Mouse (Mus musculus) midbrain, embryonic 12.5 days (tissue): ENCODE measurements at regions not wholly inside any gene's neighbourhood (a gene's known extent, or its start where the extent isn't known, plus 50 kb on each side); places are given as distances from the start of the nearest gene placed in this dataset.
A peak's percentile ranks its signal among the peaks of the same experiment; 100 is the strongest.

Source experiments
- ATAC-seq: fragments of 200-750 bp; cut with Nextera tagmentation; 2 replicates; pipeline ENCODE4 v1.8.0; 2017; ENCODE audit warnings: low read depth, moderate TSS enrichment, moderate library complexity; ENCODE audit not compliant: low FRiP score
- H3K27ac ChIP-seq: fragments of 300-500 bp; sonication (generic); replicated peaks from 2 replicates; pipeline ENCODE4 v1.5.1; 2016; ENCODE audit warnings: mild to moderate bottlenecking
- H3K27me3 ChIP-seq: fragments of 300-500 bp; sonication (generic); 2 replicates; pipeline ENCODE4 v1.6.1; 2016; ENCODE audit warnings: mild to moderate bottlenecking
- H3K36me3 ChIP-seq: fragments of 300-500 bp; sonication (generic); 2 replicates; pipeline ENCODE4 v1.6.1; 2016
- H3K4me1 ChIP-seq: fragments of 300-500 bp; sonication (generic); 2 replicates; pipeline ENCODE4 v1.6.1; 2016
- H3K4me2 ChIP-seq: fragments of 300-500 bp; sonication (generic); replicated peaks from 2 replicates; pipeline ENCODE4 v1.6.1; 2016; ENCODE audit warnings: mild to moderate bottlenecking, moderate library complexity
- H3K4me3 ChIP-seq: fragments of 300-500 bp; sonication (generic); 2 replicates; pipeline ENCODE4 v1.5.1; 2016; ENCODE audit warnings: mild to moderate bottlenecking
- H3K9ac ChIP-seq: fragments of 300-500 bp; sonication (generic); replicated peaks from 2 replicates; pipeline ENCODE4 v1.6.1; 2016; ENCODE audit warnings: mild to moderate bottlenecking, moderate library complexity
- H3K9me3 ChIP-seq: fragments of 300-500 bp; sonication (generic); 2 replicates; pipeline ENCODE4 v1.6.1; 2016; ENCODE audit warnings: mild to moderate bottlenecking
- WGBS: fragments of 180-500 bp; shearing (Covaris S2); methylation state at CpG from one replicate; pipeline ENCODE4 v1.1.7; 2016; 5-methylcytosine and 5-hydroxymethylcytosine counted together

DNA sequence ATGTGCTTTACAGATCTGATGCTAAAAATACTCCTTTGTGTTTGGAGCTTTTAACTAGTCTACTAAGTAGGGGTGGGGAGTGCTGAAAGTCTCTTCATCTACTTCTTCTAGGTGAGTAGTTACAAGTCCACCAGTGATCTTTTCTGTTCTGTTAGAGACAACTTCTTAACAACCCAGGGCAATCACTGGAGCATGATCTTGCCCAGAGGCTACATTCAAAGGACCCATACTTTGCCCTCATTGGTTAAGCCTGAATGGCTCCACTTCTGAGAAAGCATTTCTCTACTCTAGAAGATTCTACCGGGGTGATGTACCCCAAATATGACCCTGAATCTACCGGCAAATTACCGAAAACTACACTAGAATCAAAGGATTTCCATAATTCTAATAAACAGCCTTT, 390.2 kb downstream of the Lpin1 start:
- Histone ChIP-seq H3K4me2 (no peak overlapping the region), H3K27me3 (no peaks in the 10 kb centered on the region), H3K9me3 (no peaks in the 10 kb centered on the region), H3K9ac (no peak overlapping the region), H3K4me3 (no peak overlapping the region), H3K27ac (no peak overlapping the region), H3K36me3 (no peaks in the 10 kb centered on the region), H3K4me1 (no peaks in the 10 kb centered on the region)
- WGBS, result 96% methylated on average over 3 of the region's 3 CpGs
- ATAC-seq, result no peak

DNA sequence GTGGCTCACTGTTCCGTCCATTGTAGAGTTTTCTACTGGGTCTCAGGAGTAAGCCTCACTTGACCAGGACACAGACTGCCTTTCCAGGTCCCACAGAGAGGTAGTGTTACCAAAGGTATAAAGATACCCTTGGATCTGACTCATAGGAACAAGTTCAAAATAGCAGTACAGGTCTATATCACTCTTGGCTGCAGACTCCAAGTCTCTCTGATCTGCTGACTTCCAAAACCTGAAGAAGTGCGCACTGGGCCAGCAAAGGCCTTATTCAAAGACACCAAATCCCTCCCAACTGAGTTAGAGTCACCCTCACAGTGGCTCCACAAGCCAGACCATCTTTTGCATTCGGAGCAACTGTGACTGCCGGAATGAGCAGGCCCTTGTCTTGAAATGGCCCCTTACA, 391.9 kb downstream of the Lpin1 start:
- H3K27ac ChIP-seq, result no peak overlapping the region
- H3K4me3 ChIP-seq, result no peak overlapping the region
- no peak for ATAC-seq
- WGBS, result 93% methylated on average over 4 of the region's 4 CpGs
- no peaks in the 10 kb centered on the region for H3K4me1 ChIP-seq
- no peak overlapping the region for H3K9ac ChIP-seq
- H3K27me3 ChIP-seq, result no peaks in the 10 kb centered on the region
- H3K9me3 ChIP-seq, result no peaks in the 10 kb centered on the region
- no peak overlapping the region for H3K4me2 ChIP-seq
- H3K36me3 ChIP-seq, result no peaks in the 10 kb centered on the region

DNA sequence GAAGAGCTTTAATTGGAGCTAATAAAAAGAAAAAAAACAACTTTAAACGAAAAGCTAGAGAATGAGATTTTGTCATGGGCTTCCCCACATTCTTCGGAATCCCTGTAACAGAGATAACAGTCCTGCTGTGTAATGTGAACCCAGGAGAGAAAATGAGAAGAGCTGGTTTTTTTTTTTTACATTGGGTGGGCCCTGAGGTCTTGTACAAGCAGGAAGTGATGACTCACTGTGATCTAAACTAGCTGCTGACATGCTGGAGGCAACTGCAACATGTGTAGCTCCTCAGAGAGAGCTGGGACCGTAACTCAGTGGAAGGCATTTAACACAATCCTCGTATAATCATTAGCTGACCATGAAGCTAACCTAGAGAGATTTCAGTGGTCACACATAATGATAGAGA, 393.8 kb upstream of the Trib2 start:
- Histone ChIP-seq H3K27me3 (no peaks in the 10 kb centered on the region), H3K4me3 (no peak overlapping the region), H3K36me3 (no peaks in the 10 kb centered on the region), H3K9me3 (no peaks in the 10 kb centered on the region), H3K9ac (no peak overlapping the region), H3K4me2 (no peak overlapping the region), H3K27ac (no peak overlapping the region), H3K4me1 (no peaks in the 10 kb centered on the region)
- no peak for ATAC-seq
- 79% methylated on average over 4 of the region's 4 CpGs for WGBS

DNA sequence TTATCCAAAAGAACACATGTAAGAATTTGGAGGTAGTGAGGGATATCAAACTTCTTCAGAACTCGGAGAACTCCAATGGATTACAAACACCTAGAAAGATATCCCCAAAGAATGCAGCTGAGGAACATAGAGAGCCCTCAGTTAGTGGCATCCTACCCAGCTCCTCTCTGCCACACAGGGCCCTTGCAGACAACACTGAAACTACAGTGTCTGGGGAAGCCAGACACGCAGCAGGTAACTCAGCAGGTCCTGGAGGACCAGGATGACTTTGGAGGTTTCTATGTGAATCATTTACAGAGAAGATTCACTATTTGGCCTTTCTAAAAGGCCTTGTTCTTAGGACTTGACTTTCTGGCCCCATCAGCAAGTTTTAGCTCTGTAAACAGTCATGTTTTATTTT, 393.4 kb upstream of the Trib2 start:
- Histone ChIP-seq H3K9me3 (no peaks in the 10 kb centered on the region), H3K27ac (no peak overlapping the region), H3K4me1 (no peaks in the 10 kb centered on the region), H3K9ac (no peak overlapping the region), H3K4me3 (no peak overlapping the region), H3K4me2 (no peak overlapping the region), H3K36me3 (no peaks in the 10 kb centered on the region), H3K27me3 (no peaks in the 10 kb centered on the region)
- 83% methylated on average over 2 of the region's 2 CpGs for WGBS
- ATAC-seq, result no peak

DNA sequence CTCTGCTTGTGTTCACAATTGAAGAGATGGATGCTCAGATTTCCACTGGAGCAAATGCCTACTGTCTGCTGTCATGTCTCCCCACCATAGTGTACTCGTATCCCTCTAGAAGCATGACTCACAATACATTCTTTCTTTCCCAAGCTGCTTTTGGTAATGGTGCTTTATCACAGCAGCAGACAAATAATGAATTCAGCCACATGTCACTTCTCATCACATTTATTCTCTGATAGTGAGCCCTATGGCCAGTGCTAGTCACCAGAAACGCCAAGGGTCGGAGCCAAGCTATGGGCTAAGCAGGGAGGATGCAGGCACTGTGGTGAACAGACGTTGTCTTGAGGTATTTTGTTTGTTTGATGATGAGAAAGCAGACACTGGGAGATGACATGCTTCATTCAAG, 388.2 kb upstream of the Trib2 start:
- 82% methylated on average over 4 of the region's 4 CpGs for WGBS
- ATAC-seq, result no peak

DNA sequence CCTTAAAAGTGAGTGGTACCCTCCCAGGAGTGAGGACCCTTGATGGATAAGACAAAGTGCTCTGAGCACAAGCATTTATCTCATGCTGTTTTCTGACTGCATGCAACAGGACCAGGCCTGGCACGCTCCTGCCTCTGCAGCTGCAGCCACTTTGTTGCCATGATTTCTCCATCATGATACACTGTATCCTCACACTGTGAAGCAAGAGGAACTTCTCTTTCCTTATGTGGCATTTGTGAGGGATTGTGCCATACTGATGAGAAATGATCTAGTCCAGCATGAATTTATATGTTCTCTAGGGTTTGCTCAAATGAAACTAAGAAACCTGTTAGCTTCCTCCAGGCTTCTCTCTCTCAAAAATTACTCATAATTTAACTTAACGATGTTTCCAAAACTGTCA, 380.2 kb upstream of the Trib2 start:
- no peak overlapping the region for H3K4me2 ChIP-seq
- H3K4me1 ChIP-seq, result no peaks in the 10 kb centered on the region
- H3K27me3 ChIP-seq, result no peaks in the 10 kb centered on the region
- no peak overlapping the region for H3K9ac ChIP-seq
- H3K36me3 ChIP-seq, result no peaks in the 10 kb centered on the region
- WGBS, result 90% methylated on average over 2 of the region's 2 CpGs
- no peak overlapping the region for H3K4me3 ChIP-seq
- no peak for ATAC-seq
- H3K27ac ChIP-seq, result no peak overlapping the region
- no peaks in the 10 kb centered on the region for H3K9me3 ChIP-seq

More for the DNA sequence above, 388.2 kb upstream of the Trib2 start:
- no peak overlapping the region for H3K4me2 ChIP-seq
- H3K4me1 ChIP-seq, result no peaks in the 10 kb centered on the region
- no peaks in the 10 kb centered on the region for H3K9me3 ChIP-seq
- H3K36me3 ChIP-seq, result no peaks in the 10 kb centered on the region
- no peak overlapping the region for H3K27ac ChIP-seq
- no peak overlapping the region for H3K4me3 ChIP-seq
- no peak overlapping the region for H3K9ac ChIP-seq
- no peaks in the 10 kb centered on the region for H3K27me3 ChIP-seq

DNA sequence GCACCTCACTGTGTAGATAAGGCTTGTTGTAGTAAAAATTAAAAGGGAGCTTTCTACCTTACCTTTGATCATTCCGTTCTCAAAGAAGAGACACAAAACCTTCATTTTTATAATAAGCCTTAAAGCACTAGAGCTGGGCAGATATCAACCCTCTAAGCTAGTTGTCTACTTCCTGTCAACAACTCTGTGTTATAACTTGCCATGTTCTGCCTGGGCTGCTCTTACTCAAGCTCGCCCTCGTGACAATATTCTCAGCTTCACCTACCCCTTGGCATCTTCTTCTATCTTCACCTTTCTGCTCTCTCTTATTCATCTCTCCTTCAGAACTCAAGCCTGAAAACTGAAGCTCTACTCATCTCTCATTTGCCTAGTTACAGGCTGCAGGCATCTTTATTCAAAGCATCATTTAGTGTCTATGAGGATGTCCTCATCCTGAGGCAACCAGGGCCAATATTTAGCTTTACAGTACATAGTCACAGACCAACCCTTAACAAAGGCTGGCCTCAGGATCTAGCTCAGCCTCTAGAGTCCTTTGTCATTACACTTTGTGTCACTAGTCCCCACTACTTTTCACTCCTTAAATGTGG, 375.2 kb upstream of the Trib2 start:
- no peak for ATAC-seq

DNA sequence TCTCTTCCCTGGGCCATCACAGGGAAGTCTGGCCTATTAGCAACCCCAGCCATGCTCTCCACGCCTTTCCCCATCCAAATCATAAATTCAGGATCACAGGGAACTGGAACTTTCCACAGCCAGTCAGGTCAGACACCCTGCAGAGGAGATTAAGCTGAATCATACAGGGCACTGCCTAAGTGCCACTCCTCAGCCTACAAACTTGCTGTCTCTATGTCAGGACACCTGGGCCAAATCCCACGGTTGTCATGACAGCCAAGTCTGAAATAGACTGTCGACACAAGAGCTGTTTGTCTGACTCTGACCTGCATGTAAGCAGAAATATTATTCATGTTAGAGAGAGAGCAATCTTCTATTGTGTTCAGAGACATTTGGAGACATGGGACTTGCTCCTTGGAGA, 374.0 kb upstream of the Trib2 start:
- Histone ChIP-seq H3K27me3 (no peaks in the 10 kb centered on the region), H3K4me1 (peaks cover 3% of the 10 kb centered on the region; the same call in 1 of the 2 replicates), H3K4me2 (no peak overlapping the region), H3K9me3 (no peaks in the 10 kb centered on the region), H3K4me3 (no peak overlapping the region), H3K36me3 (no peaks in the 10 kb centered on the region), H3K27ac (no peak overlapping the region), H3K9ac (no peak overlapping the region)
- no peak for ATAC-seq
- 59% methylated on average over 3 of the region's 3 CpGs for WGBS

More for the DNA sequence above, 375.2 kb upstream of the Trib2 start:
- H3K9me3 ChIP-seq, result no peaks in the 10 kb centered on the region
- no peaks in the 10 kb centered on the region for H3K36me3 ChIP-seq
- H3K27me3 ChIP-seq, result no peaks in the 10 kb centered on the region
- H3K4me1 ChIP-seq, result peaks cover 3% of the 10 kb centered on the region; the same call in 1 of the 2 replicates
- H3K4me3 ChIP-seq, result no peak overlapping the region
- H3K27ac ChIP-seq, result no peak overlapping the region
- WGBS, result 93% methylated on average over 3 of the region's 3 CpGs
- H3K4me2 ChIP-seq, result no peak overlapping the region
- no peak overlapping the region for H3K9ac ChIP-seq

DNA sequence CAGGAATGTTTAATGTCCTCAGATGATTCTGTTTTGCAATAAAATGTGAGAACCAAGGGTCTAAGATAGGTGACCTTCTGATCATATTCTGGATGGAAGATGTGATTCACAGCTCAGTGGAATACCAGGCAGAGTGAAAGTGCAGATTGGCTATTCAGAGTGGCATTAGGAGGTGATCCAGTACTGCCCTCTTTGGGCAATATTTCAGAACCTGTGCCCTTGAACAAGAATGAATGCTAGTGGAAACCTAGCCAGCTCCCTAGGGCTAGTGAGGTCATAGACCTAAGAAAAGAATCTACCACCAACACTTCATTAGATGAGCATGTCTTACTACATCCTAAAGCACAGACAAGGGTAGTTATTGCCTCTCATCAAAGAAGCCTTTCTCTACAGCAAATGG, 372.7 kb upstream of the Trib2 start:
- H3K36me3 ChIP-seq, result no peaks in the 10 kb centered on the region
- H3K4me3 ChIP-seq, result no peak overlapping the region
- H3K4me1 ChIP-seq, result peaks cover 3% of the 10 kb centered on the region; the same call in 1 of the 2 replicates
- H3K9me3 ChIP-seq, result no peaks in the 10 kb centered on the region
- H3K9ac ChIP-seq, result no peak overlapping the region
- H3K4me2 ChIP-seq, result no peak overlapping the region
- H3K27ac ChIP-seq, result no peak overlapping the region
- no peaks in the 10 kb centered on the region for H3K27me3 ChIP-seq
- ATAC-seq, result no peak

DNA sequence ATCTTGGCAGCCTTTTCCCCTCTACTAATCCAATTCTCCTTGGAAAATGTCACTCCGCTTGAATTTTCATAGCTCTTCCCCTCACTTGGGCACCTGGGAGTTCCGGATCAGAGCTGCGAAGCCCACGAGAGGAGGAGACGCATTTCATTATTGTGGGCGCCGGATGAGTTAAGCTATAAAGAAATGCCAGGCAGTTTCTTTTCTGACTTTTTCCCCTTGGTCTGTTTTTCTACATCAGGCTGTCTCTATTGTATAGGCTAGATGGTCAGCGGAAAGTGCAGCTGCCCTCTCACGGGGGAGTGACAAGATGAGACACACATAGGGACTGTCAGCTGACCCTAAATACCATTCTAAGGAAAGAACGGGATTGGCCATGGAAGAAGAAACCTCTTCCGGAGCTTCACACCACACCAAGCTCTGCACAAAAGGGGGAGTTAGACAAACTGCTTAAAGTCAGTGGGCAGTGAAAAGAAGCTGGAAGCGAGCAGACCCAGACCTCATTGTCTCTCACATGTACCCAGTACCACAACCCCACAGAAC, 369.3 kb upstream of the Trib2 start:
- H3K4me2 ChIP-seq, result 0 out of 2 replicates have a peak overlapping the region, but pooled peaks have one; percentile 14
- H3K27me3 ChIP-seq, result no peaks in the 10 kb centered on the region
- no peaks in the 10 kb centered on the region for H3K36me3 ChIP-seq
- H3K4me3 ChIP-seq, result no peak overlapping the region
- no peak overlapping the region for H3K9ac ChIP-seq
- no peaks in the 10 kb centered on the region for H3K9me3 ChIP-seq
- peaks cover 3% of the 10 kb centered on the region; the same call in 1 of the 2 replicates for H3K4me1 ChIP-seq
- H3K27ac ChIP-seq, result no peak overlapping the region
- 50% methylated on average over 12 of the region's 12 CpGs for WGBS
- ATAC-seq, result no peak

DNA sequence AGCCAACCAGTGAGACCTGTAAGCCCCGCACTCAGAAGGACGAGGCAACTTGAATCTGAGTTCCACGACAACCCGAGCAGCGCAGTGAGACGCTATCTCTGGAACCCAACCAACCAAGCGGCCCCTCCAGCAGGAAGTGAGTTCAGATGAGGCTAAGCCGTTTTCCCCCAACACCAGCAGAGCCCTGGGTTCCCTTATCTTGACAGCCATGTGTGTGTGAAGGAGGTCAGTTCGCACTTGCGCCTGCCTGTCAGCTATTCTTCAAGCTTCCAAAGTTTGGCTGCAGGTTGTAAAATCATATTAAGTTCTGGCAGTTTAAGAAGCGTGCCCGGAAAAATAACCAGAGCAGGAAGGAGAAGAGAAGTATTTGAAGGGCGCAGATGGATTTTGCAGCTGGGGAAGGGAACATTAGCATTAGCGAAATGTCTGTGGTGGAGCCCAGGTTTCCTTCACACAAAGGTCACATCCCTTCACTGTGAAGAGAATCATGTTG, 368.8 kb upstream of the Trib2 start:
- Histone ChIP-seq H3K4me3 (no peak overlapping the region), H3K9me3 (no peaks in the 10 kb centered on the region), H3K4me1 (no peaks in the 10 kb centered on the region; the same call in 1 of the 2 replicates), H3K27me3 (no peaks in the 10 kb centered on the region), H3K4me2 (no peak overlapping the region), H3K27ac (no peak overlapping the region), H3K9ac (no peak overlapping the region), H3K36me3 (no peaks in the 10 kb centered on the region)
- ATAC-seq, result no peak
- WGBS, result 80% methylated on average over 14 of the region's 14 CpGs

DNA sequence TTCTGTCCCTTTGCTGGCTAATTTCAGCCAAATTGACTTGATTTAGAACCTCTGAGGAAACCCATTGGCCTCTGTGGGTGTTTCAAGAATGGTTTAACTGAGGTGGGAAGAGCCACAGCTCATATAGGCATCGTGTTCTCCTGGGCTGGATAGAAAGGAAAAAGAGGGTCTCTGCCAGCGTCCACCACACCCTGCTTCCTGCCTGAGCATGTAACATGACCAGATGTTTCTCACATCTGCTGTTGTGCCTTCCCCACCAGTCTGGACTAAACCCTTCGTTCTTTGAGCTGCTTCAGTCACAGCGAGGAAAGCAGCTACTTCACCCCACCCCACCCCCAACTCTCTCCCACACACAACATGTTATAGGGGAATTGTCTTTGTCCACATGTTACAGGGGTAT, 366.3 kb upstream of the Trib2 start:
- Histone ChIP-seq H3K4me1 (no peaks in the 10 kb centered on the region; the same call in 1 of the 2 replicates), H3K27me3 (no peaks in the 10 kb centered on the region), H3K9me3 (no peaks in the 10 kb centered on the region), H3K36me3 (no peaks in the 10 kb centered on the region), H3K9ac (no peak overlapping the region), H3K27ac (no peak overlapping the region), H3K4me2 (no peak overlapping the region), H3K4me3 (no peak overlapping the region)
- no peak for ATAC-seq
- WGBS, result 73% methylated on average over 4 of the region's 4 CpGs

DNA sequence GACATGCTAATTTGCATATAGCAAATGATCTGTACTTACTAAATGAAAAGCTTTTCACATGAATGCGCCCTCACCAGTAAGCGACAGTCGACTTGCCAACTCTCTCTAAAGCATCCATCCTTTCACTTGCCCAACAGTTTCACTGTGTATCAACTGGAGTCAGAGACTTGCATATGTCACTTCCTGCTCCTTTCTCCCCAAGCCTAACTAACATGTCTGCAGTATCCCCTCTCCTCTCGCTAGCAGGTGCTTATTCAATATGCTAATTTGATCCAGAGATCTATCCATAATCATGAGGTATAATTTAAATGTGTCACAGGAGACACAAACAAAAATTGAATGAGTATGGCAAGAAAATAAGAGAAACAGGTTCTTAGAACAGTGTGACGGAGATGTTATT, 364.9 kb upstream of the Trib2 start:
- Histone ChIP-seq H3K9ac (no peak overlapping the region), H3K4me1 (no peaks in the 10 kb centered on the region; the same call in 1 of the 2 replicates), H3K36me3 (no peaks in the 10 kb centered on the region), H3K27ac (no peak overlapping the region), H3K4me3 (no peak overlapping the region), H3K9me3 (no peaks in the 10 kb centered on the region), H3K27me3 (no peaks in the 10 kb centered on the region), H3K4me2 (no peak overlapping the region)
- ATAC-seq, result no peak
- 75% methylated on average over 5 of the region's 5 CpGs for WGBS
